Mouse (Mus musculus): ENCODE results near the gene Bcl10. TPM values are rescaled to one million over a fixed set of nuclear protein-coding genes. Genes with fewer than 3 reads are reported as not detected.
"Not testable (repeated sequence)": the region's sequence is repeated elsewhere in the genome, so short reads cannot be mapped to it uniquely, and the experiment has no call there.

The Bcl10 gene
- polyA plus RNA-seq, 2 experiments from 2014 or later = 51.9 to 53.0 TPM

DNA sequence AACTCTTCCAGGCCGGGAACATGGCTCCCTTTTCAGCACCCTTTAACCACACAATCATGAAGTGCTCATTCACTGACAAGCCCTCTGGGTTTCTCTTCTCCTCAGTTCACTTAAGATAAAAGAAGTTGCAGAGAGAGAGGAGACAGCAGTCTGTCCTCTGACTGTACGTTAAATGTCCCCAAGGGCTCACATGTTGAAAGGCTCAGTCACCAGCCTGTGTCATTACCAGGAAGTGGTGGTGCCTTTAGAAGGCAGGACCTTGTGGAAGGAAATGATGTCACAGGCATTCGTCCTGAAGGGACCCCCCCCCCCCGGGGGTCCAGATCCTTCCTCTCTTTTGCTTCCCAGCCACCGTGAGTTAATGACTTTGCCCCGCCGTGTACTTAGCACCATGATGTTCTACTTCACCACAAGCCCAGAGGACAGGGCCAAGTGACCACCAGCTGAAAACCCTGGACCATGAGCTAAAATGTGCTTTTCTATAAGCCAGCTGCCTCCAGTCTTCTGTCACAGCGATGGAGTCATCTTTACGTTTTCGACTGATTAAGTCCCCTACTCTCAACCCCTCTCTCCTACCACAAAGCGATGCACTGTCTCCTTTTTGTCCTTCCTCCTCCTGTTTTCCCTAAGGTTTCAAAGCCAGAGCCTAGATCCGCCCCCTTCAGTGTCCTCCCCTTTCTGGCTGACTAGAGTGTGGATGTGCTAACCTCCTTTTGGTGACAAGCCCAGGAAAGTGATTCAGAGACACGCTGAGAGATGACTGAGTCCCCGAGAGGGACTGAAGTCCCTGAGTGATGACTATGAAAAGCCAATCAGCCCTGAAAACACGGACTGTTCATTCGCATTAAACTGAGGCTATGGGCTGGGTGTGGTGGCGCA lies 28.9 kb downstream of the Bcl10 start:
- ATAC-seq = peak; percentile 67

- no peak for ATAC-seq
Observed at GRCm38 (mm10) chr3:145952945-145953344, 30.3 kb downstream of the Bcl10 start.

- no peak for ATAC-seq
Observed at GRCm38 (mm10) chr3:145953411-145953810, 30.8 kb downstream of the Bcl10 start.

DNA sequence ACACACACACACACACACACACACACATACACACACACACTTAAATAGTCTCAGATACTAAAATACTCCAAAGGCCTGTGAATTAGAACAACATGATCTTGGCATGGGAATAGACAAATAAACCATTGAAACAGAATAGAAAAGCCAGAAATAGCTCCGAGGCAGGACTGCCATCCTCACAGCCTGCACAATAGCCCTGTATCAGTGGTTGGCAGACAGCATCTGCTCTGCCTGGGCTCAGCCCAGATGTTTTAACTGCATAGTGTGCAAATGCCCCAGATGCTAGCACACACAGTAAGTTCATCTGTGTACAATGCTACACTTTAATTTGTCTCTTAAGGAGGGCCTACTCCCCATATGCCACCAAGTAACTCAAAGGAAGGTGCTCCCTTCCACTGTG lies 37.2 kb downstream of the Bcl10 start:
- ATAC-seq = no peak

DNA sequence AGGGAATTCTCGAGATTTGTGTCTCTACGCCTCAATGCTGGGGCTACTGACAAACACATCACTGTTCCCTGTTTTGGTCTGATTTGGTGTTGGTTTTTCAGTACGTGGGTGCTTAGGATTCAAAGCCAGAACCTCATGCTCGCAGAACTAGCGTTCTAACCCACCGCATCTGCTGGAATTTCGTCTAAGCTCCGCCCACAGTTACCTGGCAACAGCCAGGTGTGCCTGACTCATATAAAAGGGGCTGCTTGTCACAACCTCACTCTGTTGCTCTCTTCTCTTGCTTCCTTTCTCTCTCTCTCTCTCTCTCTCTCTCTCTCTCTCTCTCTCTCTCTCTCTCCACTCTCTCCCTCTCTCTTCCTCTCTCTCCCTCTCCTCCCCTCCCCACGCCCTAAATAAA lies 39.8 kb downstream of the Bcl10 start:
- no peak for ATAC-seq

DNA sequence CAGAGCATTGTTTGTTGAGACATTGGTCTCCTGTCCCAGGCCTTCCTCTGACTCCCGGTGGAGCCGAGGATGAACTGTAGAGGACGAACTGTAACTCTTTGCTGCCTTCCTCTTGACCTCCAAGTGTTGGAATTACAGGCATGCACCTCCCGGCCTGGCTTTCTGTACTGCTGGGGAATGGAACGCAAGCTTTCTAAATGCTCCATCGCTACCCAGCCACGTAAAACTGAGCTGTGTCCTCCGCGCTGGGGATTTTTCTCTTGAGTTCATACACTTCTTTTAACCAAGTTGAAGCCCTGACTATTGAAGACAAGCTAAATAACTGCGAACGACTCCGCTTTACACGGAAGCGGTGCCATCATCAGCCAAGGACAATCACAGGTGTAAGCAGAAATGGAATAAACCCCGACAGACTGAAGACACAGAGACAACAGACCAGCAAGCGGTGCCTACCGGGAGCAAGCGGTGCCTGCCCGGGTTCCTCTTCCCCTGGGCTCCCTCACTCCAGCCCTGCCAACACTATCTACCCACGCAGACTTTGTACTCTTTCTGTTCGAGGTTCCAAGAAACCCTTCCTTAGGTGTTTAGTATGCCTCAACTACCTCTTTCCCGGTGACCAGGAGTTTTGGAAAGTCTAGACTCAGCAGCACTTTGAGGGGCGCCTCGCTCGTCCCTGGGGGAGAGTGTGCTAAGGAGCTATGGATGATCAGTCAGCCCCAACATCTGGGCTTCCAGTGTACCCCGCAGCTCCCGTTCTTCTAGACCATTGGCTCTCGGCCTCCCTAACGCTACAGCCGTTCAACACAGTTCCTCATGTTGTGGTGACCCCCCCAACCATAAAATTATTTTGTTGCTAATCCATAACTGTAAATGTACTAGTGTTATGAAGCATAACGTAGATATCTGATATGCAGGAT lies 40.8 kb downstream of the Bcl10 start:
- ATAC-seq = no peak

DNA sequence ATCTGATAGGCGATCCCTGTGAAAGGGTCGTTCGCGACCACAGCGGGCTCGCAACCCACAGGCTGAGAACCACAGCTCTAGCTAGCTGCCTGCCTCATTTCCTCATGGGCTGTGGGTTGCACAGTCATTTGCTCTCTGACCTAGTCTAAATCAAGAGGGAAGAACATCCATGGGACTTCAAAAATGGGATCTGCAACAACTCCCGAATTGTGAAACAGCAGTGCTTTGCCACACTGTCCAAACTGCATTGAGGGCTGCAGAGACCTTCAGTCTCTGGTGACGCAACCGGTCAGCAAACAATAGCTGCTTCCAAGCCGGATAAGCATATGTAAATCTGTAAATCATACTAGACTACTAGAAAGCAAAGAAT lies 41.4 kb downstream of the Bcl10 start:
- ATAC-seq = no peak

- no peak for ATAC-seq
Observed at GRCm38 (mm10) chr3:145964473-145964872, 41.9 kb downstream of the Bcl10 start.

- not testable (repeated sequence) for ATAC-seq
Observed at GRCm38 (mm10) chr3:145965583-145965982, 43.0 kb downstream of the Bcl10 start.

DNA sequence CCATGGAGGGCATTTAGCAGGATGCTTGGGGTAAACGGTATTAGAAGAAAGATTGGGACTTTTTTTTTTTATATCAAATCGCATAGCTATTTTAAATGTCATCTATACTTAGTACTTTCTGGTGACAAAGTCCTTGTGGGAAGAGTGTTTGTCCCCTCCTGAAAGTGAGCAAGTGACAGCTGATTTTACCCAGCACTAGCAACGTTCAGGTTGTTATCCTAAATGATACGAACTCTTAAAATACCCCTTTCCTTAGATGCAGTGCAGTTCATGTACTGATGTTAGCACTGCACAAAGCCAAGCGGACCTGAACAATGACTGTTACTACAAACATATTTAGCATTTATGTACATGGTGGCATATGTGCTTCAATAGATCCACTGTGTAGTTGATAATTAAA lies 44.2 kb downstream of the Bcl10 start:
- no peak for ATAC-seq

- no peak for ATAC-seq
Observed at GRCm38 (mm10) chr3:145969031-145969501, 46.5 kb downstream of the Bcl10 start.

- no peak for ATAC-seq
Observed at GRCm38 (mm10) chr3:145971501-145971900, 48.9 kb downstream of the Bcl10 start.

- ATAC-seq = no peak
Observed at GRCm38 (mm10) chr3:145974986-145975385, 52.4 kb downstream of the Bcl10 start.

Other genes starting within 250 kb of the Bcl10 start
- gene Ddah1, start 164.1 kb upstream of the Bcl10 start, polyA plus RNA-seq (2017; shearing (Covaris generic)) = not detected
- gene 2410004B18Rik, start 15.2 kb downstream of the Bcl10 start, polyA plus RNA-seq (2017; shearing (Covaris generic)) = 10 to 100 TPM; 14.2 to 21.6 TPM
- gene Syde2, start 65.1 kb downstream of the Bcl10 start, polyA plus RNA-seq (2017; shearing (Covaris generic)) = not detected
- gene Wdr63, start 185.3 kb downstream of the Bcl10 start, polyA plus RNA-seq (2017; shearing (Covaris generic)) = not detected
- 1 to 10 TPM; 3.4 to 5.1 TPM for gene Mcoln3, start 194.6 kb downstream of the Bcl10 start, polyA plus RNA-seq (2017; shearing (Covaris generic))
- gene Mcoln2, start 227.0 kb downstream of the Bcl10 start, polyA plus RNA-seq (2017; shearing (Covaris generic)) = 10 to 100 TPM in 1 of 2 experiments, 1 to 10 TPM in 1; 5.6 to 11.7 TPM